Mouse (Mus musculus) cortical plate, adult 2 months (tissue): Measurements from ENCODE around the gene Mpv17l2.

ENCODE experiments used
- CTCF ChIP-seq: fragments of 200-500 bp; IDR thresholded peaks from 2 replicates; pipeline ENCODE4 v1.5.1; 2011; ENCODE audit warnings: mild to moderate bottlenecking, control low read depth, low read length; ENCODE audit not compliant: insufficient read depth; ENCODE audit errors: extremely low read depth
- POLR2A ChIP-seq: fragments of 200-500 bp; IDR thresholded peaks from 2 replicates; pipeline ENCODE4 v1.6.1; 2011; ENCODE audit warnings: mild to moderate bottlenecking, low read length, control low read depth; ENCODE audit not compliant: insufficient read depth; ENCODE audit errors: extremely low read depth

- TF ChIP-seq POLR2A (no peak), CTCF (no peak)
Observed at GRCm38 (mm10) chr8:70745691-70746220, 15.0 kb downstream of the Mpv17l2 start.
